Mouse (Mus musculus): ENCODE measurements around the gene Slamf8.

DNA sequence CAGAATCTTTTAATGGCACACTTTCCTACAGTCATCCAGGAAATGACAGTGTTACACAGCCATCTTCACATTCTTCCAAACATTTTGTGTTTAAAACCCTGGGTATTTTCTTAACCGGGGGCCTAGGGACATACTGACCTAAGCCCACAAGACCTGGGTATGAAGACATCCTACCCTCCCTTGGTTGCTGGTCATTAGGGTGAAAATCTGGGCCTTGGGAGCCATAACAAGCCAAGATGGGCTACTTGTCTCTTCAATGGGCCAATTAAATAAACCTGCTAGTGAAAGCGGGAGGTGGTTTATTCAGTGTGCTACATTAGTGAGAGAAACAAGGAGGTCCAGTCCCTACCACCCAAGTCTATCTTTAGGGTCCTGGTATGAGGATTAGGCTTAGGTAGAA is 43.8 kb upstream of the Slamf8 start:
- TF ChIP-seq MAFK (IDR thresholded peaks at IDR 0.05; ENCODE audit: insufficient read depth, low read depth, low read length) (no peak), CHD2 (IDR thresholded peaks at IDR 0.05; ENCODE audit: low read depth, low read length) (no peak), ZNF384 (IDR thresholded peaks at IDR 0.05; ENCODE audit: low read depth, low read length) (no peak), HCFC1 (IDR thresholded peaks at IDR 0.05; ENCODE audit: borderline replicate concordance, insufficient read depth, low read length) (no peak), ZC3H11A (IDR thresholded peaks at IDR 0.05; ENCODE audit: borderline replicate concordance, low read depth, low read length) (no peak)
